Mouse (Mus musculus) embryonic fibroblast, embryonic 13.5 days (primary cell): Measurements from ENCODE around the gene Mob1a.

ENCODE experiments used
- CTCF ChIP-seq: IDR thresholded peaks from 2 replicates; pipeline ENCODE4 v1.5.1; 2011; ENCODE audit warnings: mild to moderate bottlenecking, control low read depth, low read length, moderate library complexity, borderline replicate concordance; ENCODE audit not compliant: insufficient read depth
- POLR2A ChIP-seq: IDR thresholded peaks from 2 replicates; pipeline ENCODE4 v1.6.1; 2011; ENCODE audit warnings: low read depth, mild to moderate bottlenecking, control low read depth, low read length, moderate library complexity

GRCm38 (mm10) chr6:83342957-83343356, 17.1 kb downstream of the Mob1a start:
- TF ChIP-seq POLR2A (no peak), CTCF (no peak)
